19 mouse cellular contexts compared by ENCODE assay signal in genomic region chr3:70500245-70500858, GRCm38 (mm10).
A peak's percentile ranks its signal among the peaks of the same experiment; 100 is the strongest.
DNase-seq lines count a peak whose midpoint lies in the region; ATAC-seq and TF ChIP-seq lines count a peak whose summit lies in the region.
"Had no signal": no experiment of that assay in that cellular context is flagged by ENCODE, and none has a peak within 500 bp of the region (broad histone marks: within the 10 kb centered on the region; RNA-seq: fewer than 3 reads in every experiment).

No protein-coding gene starts in this region.

- 47% methylated on average over 5 of the region's 5 CpGs for WGBS in forebrain, embryonic 14.5 days
- 60% methylated on average over 5 of the region's 5 CpGs for WGBS in forebrain, embryonic 13.5 days
- WGBS in midbrain, embryonic 11.5 days, result 78% methylated on average over 5 of the region's 5 CpGs
- 80% methylated on average over 5 of the region's 5 CpGs for WGBS in midbrain, embryonic 10.5 days

- peaks cover 15% of the 10 kb centered on the region for H3K4me1 ChIP-seq in forebrain, embryonic 14.5 days (ENCODE audit: control insufficient read depth, insufficient read depth, low read length)
- peaks cover 13% of the 10 kb centered on the region for H3K4me1 ChIP-seq in forebrain, embryonic 13.5 days
- no peaks in the 10 kb centered on the region for H3K4me1 ChIP-seq in midbrain, embryonic 11.5 days (ENCODE audit: control insufficient read depth, insufficient read depth, low read length)
- peaks cover 13% of the 10 kb centered on the region for H3K4me1 ChIP-seq in midbrain, embryonic 10.5 days
- H3K4me1 ChIP-seq: heart, embryonic 15.5 days had no signal

- H3K27me3 ChIP-seq in forebrain, embryonic 14.5 days (replicated peaks; ENCODE audit: control insufficient read depth, insufficient read depth, low read length), result no peaks in the 10 kb centered on the region
- H3K27me3 ChIP-seq in forebrain, embryonic 13.5 days, result no peaks in the 10 kb centered on the region
- no peaks in the 10 kb centered on the region for H3K27me3 ChIP-seq in midbrain, embryonic 11.5 days (ENCODE audit: control insufficient read depth, insufficient read depth, low read length)
- H3K27me3 ChIP-seq in midbrain, embryonic 10.5 days (ENCODE audit: low read depth, poor library complexity, severe bottlenecking), result no peaks in the 10 kb centered on the region
- H3K27me3 ChIP-seq: embryonic facial prominence, embryonic 13.5 days; heart, embryonic 15.5 days; hindbrain, embryonic 13.5 days had no signal

- no peaks in the 10 kb centered on the region for H3K36me3 ChIP-seq in forebrain, embryonic 14.5 days (ENCODE audit: control insufficient read depth, insufficient read depth, low read length)
- H3K36me3 ChIP-seq in forebrain, embryonic 13.5 days (ENCODE audit: poor library complexity, severe bottlenecking), result no peaks in the 10 kb centered on the region
- no peaks in the 10 kb centered on the region for H3K36me3 ChIP-seq in midbrain, embryonic 11.5 days (ENCODE audit: control insufficient read depth, insufficient read depth, low read length)
- H3K36me3 ChIP-seq in midbrain, embryonic 10.5 days, result no peaks in the 10 kb centered on the region
- H3K36me3 ChIP-seq: embryonic facial prominence, embryonic 13.5 days; heart, embryonic 15.5 days; hindbrain, embryonic 13.5 days had no signal

- peak; percentile 62 for DNase-seq in forebrain, embryonic 14.5 days (ENCODE audit: low spot score)
- no peak for DNase-seq in layer of hippocampus, adult 2 months (ENCODE audit: low spot score in 2 of 2)
- DNase-seq in layer of hippocampus, postnatal 14 days (ENCODE audit: low spot score in 2 of 2), result no peak
- DNase-seq in midbrain, embryonic 11.5 days (ENCODE audit: low spot score, missing footprints), result peak; percentile 76
- DNase-seq in midbrain, embryonic 10.5 days (ENCODE audit: low spot score), result no peak
- no peak for DNase-seq in spleen, adult 18-20 months
- DNase-seq: adrenal gland, postnatal 10 days; cerebellum, adult 11-12 months; cerebellum, adult 9-10 months; cerebellum, postnatal 25 days; gastrocnemius, postnatal 14 days; heart, adult 2 months; heart, postnatal 14 days had no signal

- no peak overlapping the region for H3K27ac ChIP-seq in forebrain, embryonic 14.5 days (ENCODE audit: low read depth, low read length)
- H3K27ac ChIP-seq in forebrain, embryonic 13.5 days, result no peak overlapping the region
- peak overlapping the region; percentile 63; the same call in 1 of the 2 replicates for H3K27ac ChIP-seq in layer of hippocampus, adult 2 months
- no peak overlapping the region for H3K27ac ChIP-seq in midbrain, embryonic 11.5 days (ENCODE audit: low read depth, low read length)
- no peak overlapping the region for H3K27ac ChIP-seq in midbrain, embryonic 10.5 days (replicated peaks)
- H3K27ac ChIP-seq: heart, adult 2 months; heart, embryonic 15.5 days; hindbrain, postnatal 0 days had no signal

- H3K4me3 ChIP-seq in forebrain, embryonic 14.5 days (ENCODE audit: low read depth, low read length), result no peak overlapping the region
- no peak overlapping the region for H3K4me3 ChIP-seq in forebrain, embryonic 13.5 days
- H3K4me3 ChIP-seq in layer of hippocampus, adult 2 months, result no peak overlapping the region
- no peak overlapping the region for H3K4me3 ChIP-seq in midbrain, embryonic 11.5 days (ENCODE audit: low read depth, low read length)
- no peak overlapping the region for H3K4me3 ChIP-seq in midbrain, embryonic 10.5 days
- H3K4me3 ChIP-seq: embryonic facial prominence, embryonic 13.5 days; heart, adult 2 months; heart, embryonic 15.5 days; hindbrain, embryonic 13.5 days had no signal

- H3K9ac ChIP-seq in forebrain, embryonic 14.5 days (ENCODE audit: low read length), result no peak overlapping the region
- no peak overlapping the region for H3K9ac ChIP-seq in forebrain, embryonic 13.5 days
- no peak overlapping the region for H3K9ac ChIP-seq in midbrain, embryonic 11.5 days (ENCODE audit: low read length)
- H3K9ac ChIP-seq: embryonic facial prominence, embryonic 13.5 days; heart, embryonic 15.5 days; hindbrain, embryonic 13.5 days had no signal

- TF ChIP-seq CTCF in layer of hippocampus, adult 2 months (conservative IDR thresholded peaks at IDR 0.05), result no peak

- H3K4me2 ChIP-seq in forebrain, embryonic 14.5 days (ENCODE audit: low read length), result no peak overlapping the region
- no peak overlapping the region for H3K4me2 ChIP-seq in forebrain, embryonic 13.5 days
- H3K4me2 ChIP-seq in midbrain, embryonic 11.5 days, result no peak overlapping the region
- H3K4me2 ChIP-seq: embryonic facial prominence, embryonic 13.5 days; heart, embryonic 11.5 days; heart, embryonic 15.5 days; hindbrain, embryonic 13.5 days had no signal

- peak; percentile 47; the same call in 1 of the 2 replicates for ATAC-seq in forebrain, embryonic 14.5 days
- ATAC-seq in forebrain, embryonic 13.5 days, result no peak
- no peak for ATAC-seq in midbrain, embryonic 11.5 days (ENCODE audit: low FRiP score)
- ATAC-seq: hindbrain, postnatal 0 days had no signal

- H3K9me3 ChIP-seq in forebrain, embryonic 14.5 days (replicated peaks; ENCODE audit: control insufficient read depth, low read length), result no peaks in the 10 kb centered on the region
- no peaks in the 10 kb centered on the region for H3K9me3 ChIP-seq in forebrain, embryonic 13.5 days (replicated peaks)
- H3K9me3 ChIP-seq in midbrain, embryonic 11.5 days (ENCODE audit: control insufficient read depth, low read length), result no peaks in the 10 kb centered on the region
- H3K9me3 ChIP-seq in midbrain, embryonic 10.5 days (replicated peaks), result no peaks in the 10 kb centered on the region
- H3K9me3 ChIP-seq: embryonic facial prominence, embryonic 13.5 days; heart, embryonic 15.5 days; hindbrain, embryonic 13.5 days had no signal

Comparison
In these comparisons a context has a peak if more than half of its experiments do, and no peak if none do; other contexts are left out.
1. DNase-seq: peak in forebrain, embryonic 14.5 days (single experiment) and midbrain, embryonic 11.5 days (single experiment); none in layer of hippocampus, adult 2 months (0 of 2), layer of hippocampus, postnatal 14 days (0 of 2), midbrain, embryonic 10.5 days (single experiment) and spleen, adult 18-20 months (0 of 2).